Comparison of ENCODE assay signal across 9 mouse cellular contexts in genomic region chr2:128818956-128819643, GRCm38 (mm10). TPM values are rescaled to one million over a fixed set of nuclear protein-coding genes. Genes with fewer than 3 reads are reported as not detected.
DNase-seq lines count a peak whose midpoint lies in the region; ATAC-seq lines count a peak whose summit lies in the region.
"Had no signal": no experiment of that assay in that cellular context is flagged by ENCODE, and none has a peak within 500 bp of the region (broad histone marks: within the 10 kb centered on the region; RNA-seq: fewer than 3 reads in every experiment).

No protein-coding gene starts in this region.

- H3K4me1 ChIP-seq in embryonic facial prominence, embryonic 13.5 days, result peaks cover 24% of the 10 kb centered on the region
- H3K4me1 ChIP-seq in limb, embryonic 13.5 days, result peaks cover 19% of the 10 kb centered on the region
- H3K4me1 ChIP-seq in midbrain, embryonic 14.5 days (ENCODE audit: control insufficient read depth, insufficient read depth, low read length), result peaks cover 13% of the 10 kb centered on the region

- peak overlapping the region; percentile 82 for H3K4me2 ChIP-seq in embryonic facial prominence, embryonic 13.5 days
- H3K4me2 ChIP-seq in limb, embryonic 13.5 days (replicated peaks), result peak overlapping the region; percentile 85
- H3K4me2 ChIP-seq in midbrain, embryonic 14.5 days (ENCODE audit: low read length), result peak overlapping the region; percentile 81

- peak; percentile 26 for DNase-seq in urinary bladder, postnatal 14 days (ENCODE audit: low spot score)
- no peak for DNase-seq in urinary bladder, adult 2 months (ENCODE audit: low spot score)
- peak; percentile 6 for DNase-seq in heart, postnatal 25 days (ENCODE audit: low spot score)
- DNase-seq in midbrain, embryonic 14.5 days, result no peak
- no peak for DNase-seq in layer of hippocampus, adult 18-20 months (ENCODE audit: low spot score in 2 of 2)
- no peak for DNase-seq in urinary bladder, postnatal 10 days (ENCODE audit: low spot score)

- peaks cover 4% of the 10 kb centered on the region; the same call in 1 of the 2 replicates for H3K36me3 ChIP-seq in embryonic facial prominence, embryonic 13.5 days
- H3K36me3 ChIP-seq in limb, embryonic 13.5 days, result peaks cover 7% of the 10 kb centered on the region; the same call in 1 of the 2 replicates
- no peaks in the 10 kb centered on the region for H3K36me3 ChIP-seq in midbrain, embryonic 14.5 days (ENCODE audit: control insufficient read depth, insufficient read depth, low read length)

- no peak for ATAC-seq in embryonic facial prominence, embryonic 13.5 days (ENCODE audit: insufficient number of reproducible peaks, insufficient read depth, low FRiP score, low TSS enrichment, low read depth)
- no peak for ATAC-seq in limb, embryonic 13.5 days (ENCODE audit: low FRiP score, low read depth)
- no peak for ATAC-seq in midbrain, embryonic 14.5 days (ENCODE audit: low FRiP score, low TSS enrichment)

- H3K9me3 ChIP-seq in embryonic facial prominence, embryonic 13.5 days, result no peaks in the 10 kb centered on the region
- no peaks in the 10 kb centered on the region for H3K9me3 ChIP-seq in limb, embryonic 13.5 days
- no peaks in the 10 kb centered on the region for H3K9me3 ChIP-seq in midbrain, embryonic 14.5 days (ENCODE audit: control insufficient read depth, low read length)

- H3K9ac ChIP-seq in embryonic facial prominence, embryonic 13.5 days, result peak overlapping the region; percentile 82
- H3K9ac ChIP-seq in limb, embryonic 13.5 days, result peak overlapping the region; percentile 82
- H3K9ac ChIP-seq in midbrain, embryonic 14.5 days (replicated peaks; ENCODE audit: low read length), result peak overlapping the region; percentile 72

- peak overlapping the region; percentile 85 for H3K27ac ChIP-seq in embryonic facial prominence, embryonic 13.5 days
- peak overlapping the region; percentile 78; the same call in 1 of the 2 replicates for H3K27ac ChIP-seq in limb, embryonic 13.5 days
- peak overlapping the region; percentile 88 for H3K27ac ChIP-seq in midbrain, embryonic 14.5 days (replicated peaks; ENCODE audit: low read depth, low read length)

- no peaks in the 10 kb centered on the region for H3K27me3 ChIP-seq in embryonic facial prominence, embryonic 13.5 days
- H3K27me3 ChIP-seq in limb, embryonic 13.5 days, result no peaks in the 10 kb centered on the region
- no peaks in the 10 kb centered on the region for H3K27me3 ChIP-seq in midbrain, embryonic 14.5 days (ENCODE audit: control insufficient read depth, insufficient read depth, low read length)

- intact Hi-C loops in heart, postnatal 25 days (cut with DNase I), result loop anchor here (10.0 kb wide), 1 partner anchor 64 kb away; no protein-coding TSS in a partner anchor

- H3K4me3 ChIP-seq in embryonic facial prominence, embryonic 13.5 days, result peak overlapping the region; percentile 76
- H3K4me3 ChIP-seq in limb, embryonic 13.5 days, result peak overlapping the region; percentile 76
- peak overlapping the region; percentile 73 for H3K4me3 ChIP-seq in midbrain, embryonic 14.5 days (replicated peaks; ENCODE audit: low read depth, low read length)

- 21% methylated on average over 14 of the region's 14 CpGs for WGBS in embryonic facial prominence, embryonic 13.5 days
- WGBS in limb, embryonic 13.5 days, result 18% methylated on average over 14 of the region's 14 CpGs
- WGBS in midbrain, embryonic 14.5 days, result 19% methylated on average over 14 of the region's 14 CpGs

RNA-seq across cellular contexts. Expression of gene Tmem87b, which starts 1.2 kb away (rescaled TPM):
- polyA plus RNA-seq in urinary bladder, adult 2 months (2012; rRNA removed), result 35.2 and 35.6 TPM in 2 replicates
- 28.4 and 32.0 TPM in 2 replicates for polyA plus RNA-seq in embryonic facial prominence, embryonic 13.5 days (2015; fragmentation: Nextera tagmentation; extraction: Ambion mirVana)
- total RNA-seq in heart, postnatal 25 days (2021), result 10 to 100 TPM; 20.1 to 24.8 TPM
- 31.3 and 33.8 TPM in 2 replicates for polyA plus RNA-seq in limb, embryonic 13.5 days (2015; fragmentation: Nextera tagmentation; extraction: Ambion mirVana)
- 32.4 and 39.0 TPM in 2 replicates for polyA plus RNA-seq in midbrain, embryonic 14.5 days (2014; fragmentation: Nextera tagmentation; extraction: Ambion mirVana)
- total RNA-seq in layer of hippocampus, adult 18-20 months (2021), result 10 to 100 TPM; 31.8 to 37.8 TPM

RNA-seq across cellular contexts. Expression of gene Fbln7, which starts 43.7 kb away (rescaled TPM):
- polyA plus RNA-seq in urinary bladder, adult 2 months (2012; rRNA removed), result 1.7 and 2.0 TPM in 2 replicates
- polyA plus RNA-seq in embryonic facial prominence, embryonic 13.5 days (2015; fragmentation: Nextera tagmentation; extraction: Ambion mirVana), result 2.9 and 3.4 TPM in 2 replicates
- total RNA-seq in heart, postnatal 25 days (2021), result under 1 TPM; 0.50 to 0.57 TPM
- polyA plus RNA-seq in limb, embryonic 13.5 days (2015; fragmentation: Nextera tagmentation; extraction: Ambion mirVana), result 6.3 and 7.3 TPM in 2 replicates
- 1.4 and 1.7 TPM in 2 replicates for polyA plus RNA-seq in midbrain, embryonic 14.5 days (2014; fragmentation: Nextera tagmentation; extraction: Ambion mirVana)
- 1 to 10 TPM in 1 of 2 experiments, under 1 TPM in 1; 0.71 to 1.1 TPM for total RNA-seq in layer of hippocampus, adult 18-20 months (2021)
- total RNA-seq: common myeloid progenitor, adult 5-6 weeks had no signal

Comparison
In these comparisons a context has a peak if more than half of its experiments do, and no peak if none do; other contexts are left out.
1. DNase-seq: peak in urinary bladder, postnatal 14 days (single experiment) and heart, postnatal 25 days (single experiment); none in urinary bladder, adult 2 months (single experiment), midbrain, embryonic 14.5 days (single experiment), layer of hippocampus, adult 18-20 months (0 of 2) and urinary bladder, postnatal 10 days (single experiment).
2. Peak in every context shown above with its lines, with median percentiles within 50 percentile points of each other: H3K27ac ChIP-seq, H3K4me2 ChIP-seq, H3K4me3 ChIP-seq and H3K9ac ChIP-seq.